Mouse (Mus musculus): ENCODE data around the gene Hist2h2ac. TPM values are rescaled to one million over a fixed set of nuclear protein-coding genes. Genes with fewer than 3 reads are reported as not detected.

The Hist2h2ac gene
- total RNA-seq, 1 experiment from 2014 or later = 1,422 TPM

GRCm38 (mm10) chr3:96173185-96173584 is 47.5 kb downstream of the Hist2h2ac start:
- ATAC-seq (replicated peaks in 1 of 2; ENCODE audit: insufficient read depth in 1 of 2, low FRiP score in 2 of 2, low TSS enrichment in 1 of 2, low read depth in 1 of 2, poor library complexity in 2 of 2, severe bottlenecking in 2 of 2) = no peak

- peak; percentile 81 to 95 for ATAC-seq (replicated peaks in 1 of 2; ENCODE audit: insufficient read depth in 1 of 2, low FRiP score in 2 of 2, low TSS enrichment in 1 of 2, low read depth in 1 of 2, poor library complexity in 2 of 2, severe bottlenecking in 2 of 2)
These were observed 48.2 kb downstream of the Hist2h2ac start, which contains the start of gene Sf3b4 for GRCm38 (mm10) chr3:96172197-96173178. Gene Sf3b4, plus strand, starts transcription at chr3:96172332.

DNA sequence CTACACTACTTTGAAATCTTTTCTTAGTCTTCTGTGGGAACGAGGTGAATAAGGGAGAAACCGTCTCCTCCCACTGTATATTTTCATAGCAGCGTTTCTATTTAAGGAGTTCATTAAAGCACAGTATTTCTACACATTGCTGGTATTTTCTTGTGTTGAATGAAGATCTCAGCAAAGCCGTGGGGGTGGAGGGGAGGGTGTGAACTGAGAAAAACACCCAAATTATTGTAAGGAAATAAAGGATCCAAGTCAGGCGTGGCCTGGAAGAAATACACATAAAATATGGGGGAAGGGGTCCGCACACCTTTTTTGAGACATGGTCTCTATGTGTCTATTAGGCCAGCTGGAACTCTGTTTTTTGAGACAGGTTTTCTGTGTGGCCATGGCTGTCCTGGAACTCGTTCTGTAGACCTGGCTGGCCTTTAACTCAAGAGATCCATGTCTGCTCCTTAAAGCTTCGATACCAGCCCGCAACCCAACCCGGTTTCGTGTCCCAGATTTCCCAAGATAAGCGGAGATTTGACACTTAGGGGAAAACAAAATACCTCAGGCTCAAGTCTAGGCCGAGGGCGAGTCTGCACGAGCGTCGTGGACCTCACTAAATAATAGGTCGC is 49.0 kb downstream of the Hist2h2ac start:
- no peak for ATAC-seq (replicated peaks in 1 of 2; ENCODE audit: insufficient read depth in 1 of 2, low FRiP score in 2 of 2, low TSS enrichment in 1 of 2, low read depth in 1 of 2, poor library complexity in 2 of 2, severe bottlenecking in 2 of 2)

DNA sequence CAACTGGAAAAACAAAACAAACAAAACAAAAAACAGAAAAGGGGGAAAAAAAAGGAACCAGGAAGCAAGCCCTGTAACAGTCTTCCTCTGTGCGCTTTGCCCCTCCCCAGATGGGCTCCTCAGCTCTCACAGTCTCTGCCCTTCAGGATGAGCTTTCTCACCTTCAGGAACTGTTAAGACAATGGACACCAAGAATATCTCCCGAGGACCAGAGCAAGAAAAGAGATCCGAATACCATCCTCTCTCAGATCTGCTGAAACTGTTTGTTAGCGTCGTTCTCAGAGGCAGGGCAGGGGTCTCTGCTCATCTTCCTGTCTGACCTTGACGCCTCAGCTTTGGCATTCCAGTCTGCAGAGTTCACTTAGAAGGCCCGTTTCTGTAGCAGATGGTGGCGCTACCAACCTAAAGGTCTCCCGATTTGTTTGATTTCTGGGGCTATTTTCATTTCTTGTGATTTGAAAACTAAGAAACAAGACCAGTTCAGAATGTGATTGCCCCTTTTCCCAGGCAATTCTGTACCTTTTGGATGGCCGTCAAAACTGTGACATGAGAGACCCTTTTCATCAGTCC is 49.6 kb downstream of the Hist2h2ac start:
- no peak for ATAC-seq (replicated peaks in 1 of 2; ENCODE audit: insufficient read depth in 1 of 2, low FRiP score in 2 of 2, low TSS enrichment in 1 of 2, low read depth in 1 of 2, poor library complexity in 2 of 2, severe bottlenecking in 2 of 2)

Other genes starting within 250 kb of the Hist2h2ac start
- 37.5 and 41.6 TPM in 2 replicates for gene Plekho1, start 224.9 kb downstream of the Hist2h2ac start, total RNA-seq (2017)
- 14.0 and 29.1 TPM in 2 replicates for gene Vps45, start 162.4 kb downstream of the Hist2h2ac start, total RNA-seq (2017)
- gene Otud7b, start 116.4 kb downstream of the Hist2h2ac start, total RNA-seq (2017) = 24.3 and 34.7 TPM in 2 replicates
- gene Mtmr11, start 58.9 kb downstream of the Hist2h2ac start, total RNA-seq (2017) = not detected in 2 replicates
- gene Sf3b4, start 48.5 kb downstream of the Hist2h2ac start, total RNA-seq (2017) = 15.9 and 24.9 TPM in 2 replicates
- gene Sv2a, start 39.7 kb downstream of the Hist2h2ac start, total RNA-seq (2017) = 1.2 and 3.3 TPM in 2 replicates
- 34.6 and 41.7 TPM in 2 replicates for gene Bola1, start 1.2 kb downstream of the Hist2h2ac start, total RNA-seq (2017)
- gene Hist2h2ab, start 1.0 kb downstream of the Hist2h2ac start, total RNA-seq (2017) = 114 and 199 TPM in 2 replicates
- 11.9 and 14.6 TPM in 2 replicates for gene Hist2h2be, start 239 bp upstream of the Hist2h2ac start, total RNA-seq (2017)
- 51.2 and 125 TPM in 2 replicates for gene Hist2h3c2, start 18.2 kb upstream of the Hist2h2ac start, total RNA-seq (2017)
- 336 and 1,520 TPM in 2 replicates for gene Hist2h2aa2, start 19.4 kb upstream of the Hist2h2ac start, total RNA-seq (2017)
- 3,498 and 3,576 TPM in 2 replicates for gene Hist2h2aa1, start 24.6 kb upstream of the Hist2h2ac start, total RNA-seq (2017)
- gene Hist2h3c1, start 25.8 kb upstream of the Hist2h2ac start, total RNA-seq (2017) = 3.7 TPM in 1 of 2 replicates, not detected in the other
- gene Hist2h4, start 42.4 kb upstream of the Hist2h2ac start, total RNA-seq (2017) = 44.6 and 53.3 TPM in 2 replicates
- gene Hist2h3b, start 47.8 kb upstream of the Hist2h2ac start, total RNA-seq (2017) = 222 and 285 TPM in 2 replicates
- gene Hist2h2bb, start 48.9 kb upstream of the Hist2h2ac start, total RNA-seq (2017) = 3,457 and 7,416 TPM in 2 replicates
- 1.7 and 4.9 TPM in 2 replicates for gene Fcgr1, start 73.1 kb upstream of the Hist2h2ac start, total RNA-seq (2017)
- gene BC107364, start 231.4 kb upstream of the Hist2h2ac start, total RNA-seq (2017) = not detected in 2 replicates